Mouse (Mus musculus): Measurements from ENCODE around the gene Pip5k1b. TPM values are rescaled to one million over a fixed set of nuclear protein-coding genes. Genes with fewer than 3 reads are reported as not detected.
A peak's percentile ranks its signal among the peaks of the same experiment; 100 is the strongest.

Pip5k1b gene
- polyA plus RNA-seq, 1 experiment = not detected

- no peak overlapping the region for H3K27ac ChIP-seq (ENCODE audit: insufficient read depth, low read length)
- no peaks in the 10 kb centered on the region; the same call in 1 of the 2 replicates for H3K4me1 ChIP-seq (ENCODE audit: control insufficient read depth, insufficient read depth, low read length)
- no peak overlapping the region for H3K4me3 ChIP-seq (ENCODE audit: insufficient read depth, low read length)
- TF ChIP-seq POLR2A (IDR thresholded peaks at IDR 0.05; ENCODE audit: low read depth, low read length) (no peak), CTCF (IDR thresholded peaks at IDR 0.05; ENCODE audit: borderline replicate concordance, insufficient read depth, low read length) (no peak)
Observed at GRCm38 (mm10) chr19:24281288-24281980, 274.2 kb downstream of the Pip5k1b start.

DNA sequence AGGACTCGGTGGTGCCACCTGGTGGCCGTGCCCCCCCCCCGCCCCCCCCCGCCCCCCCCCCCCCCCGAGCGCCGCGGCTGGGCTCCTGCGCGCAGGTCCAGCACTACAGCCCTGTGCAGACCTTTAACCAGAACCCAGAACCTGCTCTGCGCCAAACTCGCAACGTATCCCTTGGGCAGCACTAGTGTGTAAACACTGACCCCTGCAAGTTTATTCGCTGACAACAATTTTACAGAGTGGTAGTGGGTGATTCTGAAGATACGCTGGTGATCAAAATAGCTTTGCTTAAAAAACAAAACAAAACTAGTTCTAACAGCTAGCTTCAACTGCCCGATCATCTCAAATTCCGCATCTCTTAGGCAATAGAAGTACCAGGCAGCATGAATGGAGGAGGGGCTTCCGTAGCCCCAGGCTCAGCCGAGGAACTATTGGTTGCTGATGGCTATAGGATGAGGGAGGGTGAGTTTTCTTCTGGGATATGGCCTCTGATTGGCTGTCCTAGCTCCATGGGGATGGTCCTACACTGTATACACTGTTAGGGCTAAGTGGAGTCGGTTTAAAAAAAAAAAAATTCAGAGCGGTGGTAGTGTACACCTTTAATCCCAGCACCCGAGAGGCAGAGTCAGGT is 275.0 kb downstream of the Pip5k1b start, which contains the start of gene Fxn:
Fxn (minus strand) TSS at position 5 of the 628 bp plus-strand sequence.
- Histone ChIP-seq H3K4me3 (ENCODE audit: insufficient read depth, low read length) (peak within 1 kb of the TSS; percentile 83), H3K27ac (ENCODE audit: insufficient read depth, low read length) (peak within 1 kb of the TSS; percentile 69; the same call in 1 of the 2 replicates), H3K4me1 (ENCODE audit: control insufficient read depth, insufficient read depth, low read length) (no peaks in the 10 kb centered on the region; the same call in 1 of the 2 replicates)
- no peak for TF ChIP-seq CTCF (IDR thresholded peaks at IDR 0.05; ENCODE audit: borderline replicate concordance, insufficient read depth, low read length)
- TF ChIP-seq POLR2A (IDR thresholded peaks at IDR 0.05; ENCODE audit: low read depth, low read length) = no peak

- TF ChIP-seq CTCF (IDR thresholded peaks at IDR 0.05; ENCODE audit: borderline replicate concordance, insufficient read depth, low read length) = peak; percentile 32; the same call in 1 of the 2 replicates
- peak; percentile 80 for TF ChIP-seq POLR2A (IDR thresholded peaks at IDR 0.05; ENCODE audit: low read depth, low read length)
- peak overlapping the region; percentile 69; the same call in 1 of the 2 replicates for H3K27ac ChIP-seq (ENCODE audit: insufficient read depth, low read length)
- H3K4me1 ChIP-seq (ENCODE audit: control insufficient read depth, insufficient read depth, low read length) = no peaks in the 10 kb centered on the region; the same call in 1 of the 2 replicates
- H3K4me3 ChIP-seq (ENCODE audit: insufficient read depth, low read length) = peak overlapping the region; percentile 83
Observed at GRCm38 (mm10) chr19:24279706-24280600, 275.7 kb downstream of the Pip5k1b start.

- Histone ChIP-seq H3K4me1 (ENCODE audit: control insufficient read depth, insufficient read depth, low read length) (no peaks in the 10 kb centered on the region; the same call in 1 of the 2 replicates), H3K4me3 (ENCODE audit: insufficient read depth, low read length) (no peak overlapping the region), H3K27ac (ENCODE audit: insufficient read depth, low read length) (no peak overlapping the region)
- no peak for TF ChIP-seq CTCF (IDR thresholded peaks at IDR 0.05; ENCODE audit: borderline replicate concordance, insufficient read depth, low read length)
- no peak for TF ChIP-seq POLR2A (IDR thresholded peaks at IDR 0.05; ENCODE audit: low read depth, low read length)
Observed at GRCm38 (mm10) chr19:24278859-24279258, 276.8 kb downstream of the Pip5k1b start.

- no peak overlapping the region for H3K4me3 ChIP-seq (ENCODE audit: insufficient read depth, low read length)
- no peak overlapping the region for H3K27ac ChIP-seq (ENCODE audit: insufficient read depth, low read length)
- no peak for TF ChIP-seq POLR2A (IDR thresholded peaks at IDR 0.05; ENCODE audit: low read depth, low read length)
- TF ChIP-seq CTCF (IDR thresholded peaks at IDR 0.05; ENCODE audit: borderline replicate concordance, insufficient read depth, low read length) = no peak
- no peaks in the 10 kb centered on the region; the same call in 1 of the 2 replicates for H3K4me1 ChIP-seq (ENCODE audit: control insufficient read depth, insufficient read depth, low read length)
Observed at GRCm38 (mm10) chr19:24274281-24274680, 281.4 kb downstream of the Pip5k1b start.

GRCm38 (mm10) chr19:24271746-24272426 is 283.8 kb downstream of the Pip5k1b start:
- Histone ChIP-seq H3K4me3 (ENCODE audit: insufficient read depth, low read length) (no peak overlapping the region), H3K4me1 (ENCODE audit: control insufficient read depth, insufficient read depth, low read length) (no peaks in the 10 kb centered on the region), H3K27ac (ENCODE audit: insufficient read depth, low read length) (no peak overlapping the region)
- TF ChIP-seq POLR2A (IDR thresholded peaks at IDR 0.05; ENCODE audit: low read depth, low read length) (no peak), CTCF (IDR thresholded peaks at IDR 0.05; ENCODE audit: borderline replicate concordance, insufficient read depth, low read length) (peak; percentile 76)

- H3K27ac ChIP-seq (ENCODE audit: insufficient read depth, low read length) = no peak overlapping the region
- H3K4me3 ChIP-seq (ENCODE audit: insufficient read depth, low read length) = no peak overlapping the region
- no peak for TF ChIP-seq POLR2A (IDR thresholded peaks at IDR 0.05; ENCODE audit: low read depth, low read length)
- no peak for TF ChIP-seq CTCF (IDR thresholded peaks at IDR 0.05; ENCODE audit: borderline replicate concordance, insufficient read depth, low read length)
- H3K4me1 ChIP-seq (ENCODE audit: control insufficient read depth, insufficient read depth, low read length) = no peaks in the 10 kb centered on the region
Observed at GRCm38 (mm10) chr19:24271326-24271725, 284.3 kb downstream of the Pip5k1b start.

GRCm38 (mm10) chr19:24268531-24268930 is 287.1 kb downstream of the Pip5k1b start:
- Histone ChIP-seq H3K27ac (ENCODE audit: insufficient read depth, low read length) (no peak overlapping the region), H3K4me3 (ENCODE audit: insufficient read depth, low read length) (no peak overlapping the region), H3K4me1 (ENCODE audit: control insufficient read depth, insufficient read depth, low read length) (no peaks in the 10 kb centered on the region)
- TF ChIP-seq CTCF (IDR thresholded peaks at IDR 0.05; ENCODE audit: borderline replicate concordance, insufficient read depth, low read length) = no peak
